Mouse (Mus musculus) cerebral cortex, adult 2 months (tissue): ENCODE measurements around the gene Zfp664.

Experiments used
- WGBS: fragments of 180-500 bp; shearing (Covaris S2); methylation state at CpG from one replicate; pipeline ENCODE4 v1.1.7; 2018; 5-methylcytosine and 5-hydroxymethylcytosine counted together

Gene Zfp664

DNA sequence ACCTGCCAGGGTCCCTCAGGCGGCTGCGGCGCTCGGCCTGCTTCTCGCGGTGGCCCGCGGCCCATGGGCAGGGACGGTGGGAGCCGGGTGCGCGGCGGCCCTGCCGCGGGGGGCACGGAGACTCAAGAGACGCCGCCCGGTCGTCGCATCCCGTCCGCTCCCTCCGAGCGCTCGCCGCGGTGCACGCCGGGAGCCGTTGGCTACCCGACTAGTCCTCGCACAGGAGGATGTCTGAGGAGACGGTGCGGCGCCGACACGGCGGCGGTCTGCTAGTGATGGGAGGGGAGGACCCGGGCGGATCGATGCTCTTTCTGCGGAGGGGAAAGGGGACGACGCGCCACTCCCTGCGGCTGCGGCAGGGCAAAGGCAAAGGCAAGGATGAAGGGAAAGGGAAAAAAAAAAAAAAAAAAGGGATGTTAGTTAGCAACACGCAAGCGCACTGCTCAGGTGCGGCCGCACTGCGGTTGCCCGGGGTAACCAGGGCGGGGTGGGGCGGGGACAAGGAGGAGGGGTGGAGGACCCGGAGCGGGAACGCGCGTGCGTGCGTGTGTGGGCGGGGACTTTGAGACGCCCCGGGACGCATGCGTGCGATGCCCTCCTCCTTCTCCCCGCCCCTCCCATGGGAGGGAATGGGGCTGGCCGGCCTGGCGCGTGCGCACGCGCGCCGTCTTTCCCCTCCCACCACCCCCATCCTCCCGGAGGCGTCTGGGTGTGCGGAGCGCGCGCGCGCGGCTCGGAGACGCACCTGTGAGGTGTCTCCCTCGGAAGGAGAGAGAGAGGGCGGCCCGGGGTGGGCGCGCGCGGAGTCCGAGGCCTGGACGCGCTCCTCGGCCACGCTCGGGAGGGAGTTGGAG lies at the start of gene Zfp664, which contains the start of gene Ccdc92:
TSS of gene Zfp664 (plus strand) at position 679 of the 854 bp plus-strand sequence.
TSS of gene Ccdc92 (minus strand) at position 412 of the 854 bp plus-strand sequence.
- WGBS = under 1% methylated on average over 86 of the region's 103 CpGs

DNA sequence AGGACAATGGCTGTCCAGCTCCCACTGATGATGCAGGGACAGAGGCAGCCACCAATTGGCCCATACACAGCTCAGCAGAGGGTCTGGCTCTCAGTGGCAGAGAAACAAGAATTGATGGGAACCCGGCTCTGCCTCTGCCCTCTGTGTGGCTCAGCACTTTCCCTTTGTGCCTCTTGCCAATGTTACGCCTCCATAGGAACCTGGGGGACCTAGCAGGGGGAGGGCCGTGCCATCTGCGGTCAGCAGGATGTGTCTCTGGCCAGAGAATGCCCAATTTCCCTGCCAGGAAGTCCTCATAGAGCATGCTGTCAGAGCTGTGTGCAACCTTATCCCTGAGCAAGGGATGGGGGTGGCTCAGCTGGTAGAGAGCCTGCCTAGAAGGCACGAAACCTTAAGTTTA lies 47.7 kb upstream of the Zfp664 start:
- WGBS = 56% methylated on average over 5 of the region's 5 CpGs

DNA sequence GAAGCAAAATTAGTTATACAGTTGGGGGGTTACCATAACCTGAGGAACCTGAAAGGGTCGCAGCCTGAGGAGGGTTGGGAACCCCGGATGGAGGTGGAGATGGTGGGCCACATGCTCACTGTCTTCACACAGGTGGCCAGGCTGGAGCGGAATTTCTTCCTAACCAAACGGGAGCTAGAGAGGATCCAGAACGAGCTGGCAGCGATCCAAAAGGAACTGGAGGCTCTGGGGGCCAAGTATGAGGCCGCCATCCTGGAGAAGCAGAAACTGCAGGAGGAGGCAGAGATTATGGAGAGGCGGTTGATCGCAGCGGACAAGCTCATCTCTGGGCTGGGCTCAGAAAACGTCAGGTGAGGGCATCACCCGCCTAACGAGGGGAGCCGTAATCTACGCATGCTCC lies 45.4 kb upstream of the Zfp664 start:
- WGBS = 86% methylated on average over 15 of the region's 15 CpGs

DNA sequence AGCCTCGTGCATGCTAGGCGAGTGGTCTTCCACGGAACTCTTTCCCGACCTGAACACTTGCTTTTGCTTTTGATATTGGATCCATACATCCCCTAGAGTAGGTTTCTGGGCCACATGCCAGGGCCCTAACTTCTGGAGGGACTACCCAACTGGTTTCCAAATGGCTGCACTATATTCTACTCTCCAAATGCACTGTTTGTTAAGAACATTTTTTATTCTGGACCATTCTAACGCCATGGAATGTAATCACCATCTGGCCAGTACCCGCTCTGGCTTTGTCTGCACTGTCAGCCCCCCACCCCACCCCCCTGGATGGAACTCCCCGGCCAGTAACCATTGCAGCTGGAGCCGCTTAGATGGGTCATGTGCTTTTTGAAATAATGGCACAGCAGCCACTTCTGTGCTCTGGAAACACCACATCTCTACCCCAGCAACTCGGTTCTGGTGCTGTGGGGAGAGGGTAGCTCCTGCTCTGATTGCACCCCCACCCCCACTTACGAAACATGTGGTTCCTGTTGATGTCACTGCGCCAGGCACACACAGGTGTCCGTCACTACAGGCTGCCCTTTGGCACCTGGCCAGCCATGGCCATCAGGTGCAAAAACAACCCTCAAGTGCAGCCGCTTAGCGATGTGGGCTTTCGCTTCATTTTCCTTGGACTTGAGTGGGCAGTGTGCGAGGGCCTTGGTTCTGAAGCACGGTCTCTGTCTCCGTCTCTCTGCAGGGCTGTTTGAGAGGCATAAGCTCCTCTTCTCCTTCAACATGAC lies 40.2 kb upstream of the Zfp664 start:
- WGBS = 57% methylated on average over 18 of the region's 18 CpGs

DNA sequence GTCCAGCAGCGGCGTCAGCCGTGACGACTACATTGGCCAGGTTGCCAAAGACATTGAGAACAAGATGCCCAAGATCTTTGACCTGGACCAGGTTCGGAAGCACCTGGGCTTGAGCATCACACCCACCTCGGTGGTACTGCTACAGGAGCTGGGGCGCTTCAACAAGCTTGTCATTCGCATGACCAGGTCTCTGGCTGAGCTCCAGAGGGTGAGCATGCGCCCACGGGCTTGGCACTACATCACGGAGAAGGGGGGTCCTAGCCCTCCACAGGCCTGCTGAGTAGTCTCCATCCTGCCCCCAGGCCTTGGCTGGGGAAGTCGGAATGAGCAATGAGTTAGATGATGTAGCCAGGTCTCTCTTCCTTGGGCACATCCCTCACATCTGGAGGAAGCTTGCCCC lies 32.2 kb upstream of the Zfp664 start:
- 82% methylated on average over 12 of the region's 12 CpGs for WGBS

DNA sequence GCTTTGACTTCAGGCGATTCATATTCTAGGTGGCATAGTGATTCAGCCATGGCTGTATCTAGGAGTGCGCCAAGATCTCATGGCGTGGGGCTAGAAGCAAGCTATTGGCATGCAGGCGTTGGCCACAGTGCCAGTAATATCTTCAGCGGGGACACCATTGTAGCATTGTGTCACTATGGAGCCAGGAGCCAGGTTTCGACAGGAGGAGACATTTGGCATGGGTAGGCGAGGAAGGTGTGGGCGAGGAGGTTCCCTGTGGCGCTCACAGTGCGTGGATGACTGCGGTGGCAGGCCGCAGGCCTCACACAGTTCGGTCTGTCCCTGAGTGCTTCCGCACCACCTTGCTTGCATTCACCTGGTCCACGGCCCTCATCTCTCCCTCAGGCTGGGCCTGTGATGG lies 27.3 kb upstream of the Zfp664 start:
- 63% methylated on average over 15 of the region's 15 CpGs for WGBS

DNA sequence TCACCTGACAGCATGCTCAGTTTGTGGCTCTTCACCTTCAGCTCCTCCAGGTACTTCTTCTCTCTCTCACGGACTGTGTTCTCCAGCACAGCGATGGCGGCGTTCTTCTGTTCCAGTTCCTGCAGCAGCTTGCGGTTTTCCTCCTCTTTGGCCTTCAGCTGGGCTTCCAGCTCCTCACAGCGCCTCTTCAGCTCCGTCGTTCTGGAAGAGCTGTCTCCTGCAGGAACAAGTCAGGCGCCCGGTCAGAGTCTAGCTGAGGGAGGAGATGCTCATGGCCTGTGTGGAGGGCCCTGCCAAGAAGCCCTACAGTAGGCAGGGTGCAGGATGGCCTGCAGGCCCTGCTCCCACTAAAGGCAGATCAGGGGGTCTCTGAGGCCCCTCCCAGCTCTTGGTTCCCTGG lies 26.4 kb upstream of the Zfp664 start:
- 80% methylated on average over 10 of the region's 10 CpGs for WGBS

DNA sequence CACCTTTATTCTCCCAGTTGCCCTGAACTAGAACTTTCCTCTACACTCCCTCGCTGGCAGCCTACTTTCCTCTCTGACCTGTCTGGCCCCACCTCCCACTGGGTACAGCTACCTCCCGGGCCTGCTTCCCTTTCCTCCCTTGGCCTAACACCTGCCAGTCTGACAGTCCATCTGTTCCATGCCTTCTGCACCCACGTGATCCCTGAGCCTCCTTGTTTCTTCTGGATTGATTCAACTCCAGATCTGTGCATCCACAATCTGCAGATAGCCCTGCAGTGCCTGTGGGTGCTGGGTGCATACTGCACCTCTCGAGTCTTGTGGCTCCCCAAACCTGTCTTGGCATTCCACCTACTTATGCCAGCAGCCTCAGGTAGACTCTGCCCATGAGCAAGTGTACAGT lies 25.9 kb upstream of the Zfp664 start:
- 35% methylated on average over 4 of the region's 4 CpGs for WGBS

DNA sequence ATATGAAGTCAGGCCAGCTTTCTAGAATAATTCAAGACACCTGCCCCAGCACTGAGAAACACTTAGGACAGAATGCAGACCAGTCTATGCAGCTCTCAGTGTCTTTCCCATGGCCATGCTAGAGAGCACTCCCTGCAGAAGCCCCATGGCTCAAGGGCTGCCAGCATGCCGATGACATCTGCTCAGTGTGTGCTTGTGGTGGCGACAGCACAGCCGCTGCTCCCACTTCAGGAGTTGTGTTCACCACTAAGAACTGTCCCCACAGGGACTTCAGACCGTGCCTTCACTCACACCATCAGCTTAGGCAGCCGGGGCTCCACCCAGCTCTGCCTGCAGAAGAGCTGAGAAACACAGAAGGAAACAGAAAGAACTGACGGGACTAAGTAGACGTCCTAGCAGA lies 22.3 kb upstream of the Zfp664 start:
- 38% methylated on average over 7 of the region's 7 CpGs for WGBS

DNA sequence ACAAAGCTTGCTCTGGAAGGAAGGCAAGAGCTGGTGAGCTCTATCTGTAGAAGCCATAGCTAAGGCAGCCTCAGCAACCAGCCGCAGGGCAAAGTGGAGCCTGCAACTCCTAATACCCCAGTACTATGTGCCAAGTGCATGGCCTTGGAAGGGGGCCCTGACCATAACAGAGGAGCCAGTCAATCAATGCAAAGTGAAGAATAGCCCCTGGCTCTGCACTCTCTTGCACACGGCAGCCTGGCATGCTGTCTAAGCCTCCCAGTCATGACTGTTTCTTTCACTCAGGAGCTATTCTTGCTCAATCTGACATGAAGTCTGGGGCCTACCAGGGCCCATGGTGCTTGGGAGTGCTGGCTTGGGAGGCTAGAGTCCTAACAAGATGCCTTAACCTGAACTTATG lies 21.8 kb upstream of the Zfp664 start:
- WGBS = 55% methylated on average over 2 of the region's 2 CpGs

DNA sequence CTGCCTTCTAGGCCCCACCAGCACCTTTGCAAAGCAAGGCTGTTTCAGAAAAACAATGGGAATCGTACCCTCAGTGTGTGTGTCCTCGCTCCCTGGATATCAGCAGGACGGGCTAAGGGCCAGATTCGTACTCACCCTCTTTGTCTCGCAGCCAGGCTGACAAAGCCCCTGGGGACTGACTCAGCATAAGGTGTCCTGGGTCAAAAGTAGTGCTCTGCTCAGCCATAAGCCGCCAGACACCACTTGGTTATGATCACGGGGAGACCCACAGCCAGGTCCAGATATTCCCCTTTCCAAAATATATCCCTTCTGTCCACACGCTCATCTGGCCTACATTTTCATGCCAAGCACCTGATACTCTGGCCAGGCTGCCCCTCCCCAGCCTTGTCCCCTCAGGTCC lies 19.1 kb upstream of the Zfp664 start:
- 80% methylated on average over 8 of the region's 8 CpGs for WGBS

DNA sequence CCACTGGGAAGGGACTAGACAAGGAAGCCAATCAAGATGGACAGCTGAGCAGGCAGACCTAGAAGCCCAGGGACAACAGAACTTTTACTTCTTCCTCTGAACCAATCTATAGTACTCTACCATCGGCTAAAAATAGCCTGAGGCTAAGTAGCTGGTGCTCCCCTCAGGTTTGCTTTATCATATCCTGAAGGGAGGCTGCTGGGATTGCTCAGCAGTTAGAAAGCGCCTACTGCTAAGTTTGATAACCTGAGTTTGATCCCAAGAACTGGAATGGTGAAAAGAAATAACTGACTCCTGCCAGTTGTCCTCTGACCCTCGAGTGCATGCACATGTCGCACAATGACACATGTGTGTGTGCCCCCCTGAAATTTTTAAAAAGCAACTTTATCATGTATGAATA lies 17.6 kb upstream of the Zfp664 start:
- 76% methylated on average over 4 of the region's 4 CpGs for WGBS

DNA sequence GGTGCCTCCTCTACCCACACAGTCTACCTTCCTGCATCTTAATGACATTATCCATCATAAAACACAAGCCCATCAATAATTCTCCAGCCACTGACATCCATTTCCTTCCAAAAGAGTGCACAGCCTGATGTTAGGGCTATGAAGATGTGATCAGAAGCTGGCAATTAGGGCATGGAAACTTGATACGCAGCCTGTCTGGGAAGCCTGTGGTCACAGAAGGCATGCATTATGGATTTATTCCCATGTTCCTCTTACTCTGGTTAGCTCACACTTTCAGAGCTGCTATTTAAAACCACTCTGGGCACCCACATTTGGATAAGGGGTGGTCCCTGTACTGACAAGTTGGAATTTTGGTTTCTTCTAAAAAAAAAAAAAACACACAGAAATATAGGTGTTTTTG lies 15.5 kb upstream of the Zfp664 start:
- WGBS = 48% methylated on average over 1 of the region's 1 CpGs

DNA sequence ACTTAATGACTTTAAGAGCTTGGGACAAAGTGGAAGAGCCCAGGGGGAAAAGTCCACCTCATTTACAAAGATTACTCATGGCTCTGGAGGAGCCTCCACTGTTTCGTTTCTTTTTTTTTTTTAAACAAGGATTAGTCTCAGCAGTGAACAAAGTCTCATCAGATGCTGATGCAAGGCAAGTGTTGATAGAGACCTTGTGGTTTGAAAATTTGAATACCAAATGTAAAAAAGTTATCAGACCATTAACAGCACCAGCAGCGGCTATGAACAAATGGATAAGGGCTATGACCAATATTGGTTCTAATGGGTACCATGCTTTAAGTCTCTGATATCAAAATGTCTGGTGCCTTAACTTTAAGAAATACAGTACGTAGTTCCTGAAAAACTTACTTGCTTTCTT lies 13.5 kb upstream of the Zfp664 start:
- WGBS = 75% methylated on average over 3 of the region's 3 CpGs

DNA sequence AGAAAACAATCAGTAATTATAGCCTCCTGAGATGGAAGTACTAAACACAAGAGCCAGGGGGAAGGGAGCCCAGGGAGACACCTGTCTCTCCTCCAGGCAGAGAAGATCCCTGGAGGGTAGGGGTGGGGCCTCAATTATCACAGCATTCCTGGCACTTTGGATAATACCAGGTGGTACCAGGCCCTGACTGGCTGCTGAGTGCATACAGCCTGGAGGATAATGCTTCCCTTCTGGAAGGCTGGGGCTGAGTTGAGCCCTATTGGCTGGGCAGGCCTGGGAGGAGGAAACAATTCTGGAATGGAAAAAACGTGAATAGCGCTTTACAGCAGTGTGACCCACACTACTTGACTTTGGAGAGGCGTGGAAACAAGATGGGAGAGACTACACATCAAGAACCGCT lies 10.9 kb upstream of the Zfp664 start:
- 47% methylated on average over 4 of the region's 4 CpGs for WGBS

DNA sequence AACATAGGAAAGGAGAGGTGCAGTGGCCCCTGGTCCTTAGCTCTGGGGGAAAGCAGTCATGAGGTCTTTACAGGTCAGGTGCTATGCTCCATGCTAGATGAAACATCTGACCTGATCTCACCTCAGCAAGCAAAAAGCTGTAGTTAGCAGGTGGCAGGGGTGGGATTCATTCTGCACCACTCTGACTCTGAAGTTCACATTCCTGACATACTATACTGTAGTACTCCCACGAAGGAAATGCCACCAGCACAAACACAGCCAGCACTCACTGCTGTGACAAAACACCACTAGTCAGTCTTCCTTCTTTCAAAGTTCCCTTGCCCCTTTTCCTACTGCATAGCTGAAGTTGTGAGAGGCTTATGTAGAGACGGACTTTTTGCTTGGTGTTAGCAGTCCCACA lies 10.2 kb upstream of the Zfp664 start:
- WGBS = 30% methylated on average over 2 of the region's 2 CpGs

DNA sequence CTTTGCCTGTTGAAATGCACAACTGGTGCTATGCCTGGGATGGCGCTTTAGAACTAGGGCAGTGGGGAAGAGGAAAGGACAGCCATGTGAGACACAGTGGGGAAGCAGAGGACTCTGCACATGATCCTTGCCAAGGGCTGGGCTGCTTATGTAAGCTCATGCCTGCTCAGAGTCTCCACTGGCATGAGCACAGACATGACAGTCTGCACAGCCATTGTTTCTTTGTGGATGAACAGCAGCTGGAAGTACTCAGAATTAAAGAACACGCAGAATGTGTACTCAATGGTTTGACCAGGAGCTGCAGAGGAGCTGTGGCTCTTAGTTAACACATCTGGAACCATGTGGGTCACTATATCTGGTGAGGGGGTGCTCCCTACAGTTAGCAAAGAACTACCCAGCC lies 9.4 kb upstream of the Zfp664 start:
- 58% methylated on average over 2 of the region's 2 CpGs for WGBS

DNA sequence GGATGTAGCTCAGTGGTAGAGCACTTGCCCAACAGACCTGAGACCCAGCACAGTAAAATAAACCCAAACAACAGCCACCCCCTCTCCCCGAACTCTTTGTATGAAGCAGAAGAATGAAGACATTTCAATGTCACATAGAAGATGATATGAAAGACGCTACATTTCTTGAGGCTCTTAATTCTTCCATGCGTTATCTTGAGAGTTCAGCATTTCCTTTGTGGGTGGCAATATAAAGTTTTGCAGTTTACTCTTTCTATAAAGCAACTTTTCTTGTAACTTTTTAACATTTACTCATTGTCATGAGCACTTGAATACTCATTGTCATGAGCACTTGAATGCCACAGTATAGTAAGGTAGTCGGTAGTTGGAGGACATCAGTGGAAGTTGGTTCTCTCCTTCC lies 8.3 kb upstream of the Zfp664 start:
- WGBS = 92% methylated on average over 4 of the region's 4 CpGs

DNA sequence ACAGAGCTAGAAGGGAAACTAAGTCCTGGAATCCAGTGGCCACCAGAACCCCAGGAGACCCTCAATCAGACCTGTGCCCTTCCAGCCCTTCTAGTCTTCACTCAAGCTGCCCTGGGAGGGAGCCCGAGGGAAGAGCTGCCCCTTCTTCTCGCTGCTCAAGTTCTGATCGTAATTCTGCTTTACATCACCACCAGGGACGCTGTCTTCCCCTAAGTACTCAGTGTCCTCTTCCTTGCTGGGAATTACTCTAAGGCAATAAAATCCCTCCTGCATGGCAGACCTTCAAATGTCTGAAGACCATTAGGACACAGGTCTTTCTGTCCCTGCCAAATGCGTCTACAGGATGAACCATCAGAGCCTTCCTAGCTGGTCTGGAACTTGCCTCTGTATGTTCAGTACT lies 2.5 kb upstream of the Zfp664 start:
- WGBS = 13% methylated on average over 5 of the region's 5 CpGs

DNA sequence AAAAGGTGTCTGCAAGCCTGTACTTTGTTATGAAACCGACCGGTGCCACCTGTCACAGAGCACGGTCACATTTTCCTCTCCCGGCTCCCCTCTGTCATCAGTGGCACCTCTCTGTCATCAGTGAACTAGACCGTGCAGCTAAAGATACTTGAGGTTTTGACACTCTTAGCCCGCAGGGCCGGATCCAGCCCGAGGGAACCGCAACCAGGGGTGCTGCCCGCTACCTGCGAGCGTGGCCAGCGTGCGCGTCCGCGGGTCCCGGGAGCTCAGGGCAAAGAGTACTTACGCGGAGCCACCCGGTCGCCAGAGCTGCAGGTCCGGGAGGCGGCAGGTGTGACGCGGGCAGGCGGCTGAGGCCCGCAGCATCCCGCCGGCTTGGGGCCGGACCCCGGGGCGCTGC lies 1.0 kb upstream of the Zfp664 start:
- WGBS = 1% methylated on average over 33 of the region's 33 CpGs

DNA sequence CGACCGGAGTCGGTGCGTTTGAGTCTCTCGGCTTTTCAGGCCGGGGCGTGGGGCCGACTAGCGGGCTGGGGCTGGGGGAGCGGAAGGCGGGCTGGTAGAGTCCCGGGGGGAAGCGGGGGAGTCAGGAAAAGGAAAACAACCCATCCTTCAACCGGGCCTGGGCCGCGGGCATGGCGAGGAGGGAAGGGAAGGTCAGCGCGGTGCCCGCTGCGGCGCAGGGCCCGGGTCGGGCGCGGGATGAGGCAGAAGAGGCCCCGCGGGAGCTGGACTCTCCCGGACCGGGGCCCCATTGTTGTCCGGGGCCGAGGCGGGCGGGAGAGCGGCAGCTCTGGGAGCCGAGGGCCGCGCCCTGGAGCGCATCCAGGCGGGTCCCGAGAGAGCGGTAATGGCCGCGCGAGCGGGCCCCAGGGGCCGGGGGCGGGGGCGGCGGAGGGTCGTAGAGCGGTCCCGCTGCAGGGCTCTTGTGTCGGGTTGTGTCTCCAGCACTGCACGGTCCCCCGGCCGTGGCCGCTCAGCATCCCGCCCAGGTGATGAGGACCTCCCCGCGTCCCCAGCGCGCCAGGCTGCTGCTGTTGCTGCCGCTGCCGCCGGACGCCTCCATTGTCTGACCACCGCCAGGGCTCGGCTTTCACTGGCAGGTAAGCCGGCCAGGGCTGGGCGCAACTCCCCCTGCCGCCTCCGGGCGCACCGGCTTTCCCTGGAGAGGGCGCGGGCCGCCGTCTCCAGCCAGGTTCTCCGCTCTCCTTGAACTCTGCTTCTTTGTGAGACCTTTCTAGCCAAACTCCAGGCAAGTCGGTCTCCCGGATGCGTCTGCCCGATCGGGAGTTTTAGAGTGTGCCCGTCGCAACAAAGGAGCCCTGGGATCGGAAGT lies 615 bp downstream of the Zfp664 start:
- WGBS = under 1% methylated on average over 88 of the region's 88 CpGs

DNA sequence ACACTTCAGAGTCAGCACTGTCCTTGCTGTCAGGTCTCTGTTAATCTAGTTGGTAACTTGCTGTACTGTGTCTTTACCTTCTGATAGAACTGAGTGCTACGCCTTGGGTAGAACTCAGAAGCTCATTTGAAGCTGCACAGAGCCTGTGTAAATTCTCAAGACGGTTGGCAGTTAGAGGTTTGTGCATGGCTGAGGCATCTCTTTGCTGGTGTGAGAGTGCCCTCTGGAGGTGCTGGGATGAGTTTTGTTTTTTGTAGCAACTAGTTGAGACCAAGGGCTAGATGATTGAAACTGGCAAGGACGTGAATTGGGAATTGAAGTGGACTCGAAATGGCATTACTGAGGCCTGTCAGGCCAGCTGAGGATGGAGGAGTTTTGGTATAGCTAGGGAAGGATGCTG lies 6.5 kb downstream of the Zfp664 start:
- WGBS = 18% methylated on average over 4 of the region's 4 CpGs
